Mouse (Mus musculus) common myeloid progenitor, adult 5-6 weeks (primary cell): ENCODE results near the gene Ptpra. TPM values are rescaled to one million over a fixed set of nuclear protein-coding genes. Genes with fewer than 3 reads are reported as not detected.
A peak's percentile ranks its signal among the peaks of the same experiment; 100 is the strongest.
"Not testable (repeated sequence)": the region's sequence is repeated elsewhere in the genome, so short reads cannot be mapped to it uniquely, and the experiment has no call there.

Experiments used
- ATAC-seq: replicated peaks from 2 replicates; pipeline ENCODE4 v1.8.0; 2016; ENCODE audit warnings: low read depth, mild to moderate bottlenecking, moderate TSS enrichment, inconsistent platforms; ENCODE audit not compliant: poor library complexity, severe bottlenecking
- total RNA-seq: library from RNA; stranded (forward); fragments of 200-1000, 187-1606 nt; gene quantifications from 2 replicates; pipeline ENCODE4 v1.2.3, GENCODE M21; 2017

The Ptpra gene
- total RNA-seq, 1 experiment from 2014 or later = 117 TPM

GRCm38 (mm10) chr2:130538876-130539546 is 88.9 kb downstream of the Ptpra start:
- ATAC-seq = peak; percentile 73

- ATAC-seq = peak; percentile 53
Observed at GRCm38 (mm10) chr2:130540266-130540665, 90.2 kb downstream of the Ptpra start.

GRCm38 (mm10) chr2:130546957-130547356 is 96.9 kb downstream of the Ptpra start:
- peak; percentile 70 for ATAC-seq

GRCm38 (mm10) chr2:130554841-130555240 is 104.8 kb downstream of the Ptpra start:
- ATAC-seq = no peak

- no peak for ATAC-seq
Observed at GRCm38 (mm10) chr2:130556292-130556691, 106.2 kb downstream of the Ptpra start.

- no peak for ATAC-seq
Observed at GRCm38 (mm10) chr2:130557462-130557861, 107.4 kb downstream of the Ptpra start.

- ATAC-seq = no peak
Observed at GRCm38 (mm10) chr2:130558015-130558414, 107.9 kb downstream of the Ptpra start.

- ATAC-seq = peak; percentile 98
Observed at GRCm38 (mm10) chr2:130563212-130564055, 113.4 kb downstream of the Ptpra start, which contains the start of gene Mrps26. Mrps26 (plus strand) TSS chr2:130563742.

- no peak for ATAC-seq
Observed at GRCm38 (mm10) chr2:130564063-130564462, 114.0 kb downstream of the Ptpra start.

- no peak for ATAC-seq
Observed at GRCm38 (mm10) chr2:130564983-130565382, 114.9 kb downstream of the Ptpra start.

- no peak for ATAC-seq
Observed at GRCm38 (mm10) chr2:130568921-130569320, 118.8 kb downstream of the Ptpra start.

- no peak for ATAC-seq
Observed at GRCm38 (mm10) chr2:130569926-130570325, 119.8 kb downstream of the Ptpra start.

- no peak for ATAC-seq
Observed at GRCm38 (mm10) chr2:130574960-130575359, 124.9 kb downstream of the Ptpra start.

GRCm38 (mm10) chr2:130575873-130576272 is 125.8 kb downstream of the Ptpra start, which contains the start of gene Oxt:
Oxt (plus strand) TSS chr2:130576173.
- no peak for ATAC-seq

- not testable (repeated sequence) for ATAC-seq
Observed at GRCm38 (mm10) chr2:130576564-130576963, 126.5 kb downstream of the Ptpra start.

- ATAC-seq = no peak
Observed at GRCm38 (mm10) chr2:130577021-130577420, 126.9 kb downstream of the Ptpra start.

- peak; percentile 53 for ATAC-seq
Observed at GRCm38 (mm10) chr2:130577632-130578031, 127.6 kb downstream of the Ptpra start.

GRCm38 (mm10) chr2:130578148-130578547 is 128.1 kb downstream of the Ptpra start:
- peak; percentile 50 for ATAC-seq

GRCm38 (mm10) chr2:130579791-130580190 is 129.7 kb downstream of the Ptpra start:
- peak; percentile 20; the same call in 1 of the 2 replicates for ATAC-seq

- no peak for ATAC-seq
Observed at GRCm38 (mm10) chr2:130581201-130581600, 131.1 kb downstream of the Ptpra start.

- no peak for ATAC-seq
Observed at GRCm38 (mm10) chr2:130582552-130582951, 132.5 kb downstream of the Ptpra start, which contains the start of gene Avp. Avp (minus strand) TSS chr2:130582554.
